Mouse (Mus musculus) forebrain, embryonic 10.5 days (tissue): ENCODE data around the gene Itga9. TPM values are rescaled to one million over a fixed set of nuclear protein-coding genes. Genes with fewer than 3 reads are reported as not detected.

Experiments
- DNase-seq: peaks from one replicate; pipeline ENCODE4 v3.0.0-alpha.2; 2017; ENCODE audit warnings: low spot score; ENCODE audit errors: extremely low spot score
- H3K27ac ChIP-seq: fragments of 300-500 bp; sonication (generic); 2 replicates; pipeline ENCODE4 v1.5.1; 2016; ENCODE audit warnings: mild to moderate bottlenecking
- H3K27me3 ChIP-seq: fragments of 300-500 bp; sonication (generic); 2 replicates; pipeline ENCODE4 v1.6.1; 2016; ENCODE audit warnings: mild to moderate bottlenecking; ENCODE audit not compliant: poor library complexity, severe bottlenecking
- H3K36me3 ChIP-seq: fragments of 300-500 bp; sonication (generic); replicated peaks from 2 replicates; pipeline ENCODE4 v1.6.1; 2016; ENCODE audit warnings: mild to moderate bottlenecking, moderate library complexity
- H3K4me1 ChIP-seq: fragments of 300-500 bp; sonication (generic); 2 replicates; pipeline ENCODE4 v1.6.1; 2016
- H3K4me3 ChIP-seq: fragments of 300-500 bp; sonication (generic); 2 replicates; pipeline ENCODE4 v1.5.1; 2016; ENCODE audit warnings: mild to moderate bottlenecking, moderate library complexity
- H3K9me3 ChIP-seq: fragments of 300-500 bp; sonication (generic); 2 replicates; pipeline ENCODE4 v1.6.1; 2016; ENCODE audit warnings: mild to moderate bottlenecking, moderate library complexity
- WGBS: fragments of 180-500 bp; shearing (Covaris S2); methylation state at CpG from one replicate; pipeline ENCODE4 v1.1.7; 2016; 5-methylcytosine and 5-hydroxymethylcytosine counted together
- polyA plus RNA-seq: library from polyadenylated mRNA; unstranded; fragments of >200 nt; fragmentation: Nextera tagmentation; extraction: Ambion mirVana; gene quantifications from 2 replicates; pipeline ENCODE4 v1.2.1, GENCODE M21; 2016

Itga9 gene
- polyA plus RNA-seq, 1 experiment from 2014 or later: 6.1 TPM

DNA sequence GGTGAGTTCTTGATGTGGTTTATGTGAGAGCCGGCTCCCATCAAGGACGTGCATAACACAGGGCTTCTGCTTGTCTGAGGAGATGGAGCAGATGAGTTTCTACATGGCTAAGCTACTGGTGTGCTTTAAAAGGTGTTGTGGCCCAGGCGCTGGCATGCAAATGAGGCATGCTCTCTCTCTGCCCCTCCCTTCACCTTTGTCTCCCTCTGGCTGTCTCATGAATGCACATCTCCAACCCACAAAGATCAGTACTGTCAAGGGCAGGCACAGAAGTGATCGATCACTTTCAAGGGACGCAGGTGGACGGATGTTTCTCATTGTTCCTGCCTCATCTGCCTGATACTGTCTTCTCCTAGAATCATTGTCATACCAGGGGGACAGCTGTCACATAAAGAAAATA is 57.4 kb downstream of the Itga9 start:
- DNase-seq: no peak
- Histone ChIP-seq H3K4me3 (no peak overlapping the region), H3K4me1 (no peaks in the 10 kb centered on the region), H3K36me3 (peaks cover 22% of the 10 kb centered on the region), H3K9me3 (no peaks in the 10 kb centered on the region), H3K27me3 (no peaks in the 10 kb centered on the region), H3K27ac (no peak overlapping the region)
- WGBS: 77% methylated on average over 6 of the region's 6 CpGs

DNA sequence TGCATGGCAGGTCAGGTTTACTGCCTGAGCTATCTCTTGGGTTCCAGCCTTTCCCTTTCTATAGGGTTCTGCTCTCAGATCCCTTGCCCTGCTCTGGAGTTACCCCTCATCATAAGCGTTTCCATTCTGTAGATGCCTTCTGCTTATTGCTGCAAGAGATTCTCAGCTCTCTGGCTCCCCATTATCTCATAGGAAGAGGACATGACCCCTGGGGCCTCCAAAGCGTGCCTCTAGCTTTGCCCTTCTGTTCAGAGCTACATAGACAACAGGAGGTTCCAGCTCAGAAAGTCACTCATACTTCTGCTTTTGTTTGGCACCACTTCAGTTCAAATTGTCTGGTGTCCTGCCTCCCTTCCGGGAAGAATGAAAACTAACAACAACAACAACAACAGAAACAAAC is 59.6 kb downstream of the Itga9 start:
- 87% methylated on average over 3 of the region's 3 CpGs for WGBS
- DNase-seq: no peak
- H3K4me1 ChIP-seq: no peaks in the 10 kb centered on the region
- H3K9me3 ChIP-seq: no peaks in the 10 kb centered on the region
- H3K27ac ChIP-seq: no peak overlapping the region
- no peak overlapping the region for H3K4me3 ChIP-seq
- peaks cover 19% of the 10 kb centered on the region for H3K36me3 ChIP-seq
- no peaks in the 10 kb centered on the region for H3K27me3 ChIP-seq

DNA sequence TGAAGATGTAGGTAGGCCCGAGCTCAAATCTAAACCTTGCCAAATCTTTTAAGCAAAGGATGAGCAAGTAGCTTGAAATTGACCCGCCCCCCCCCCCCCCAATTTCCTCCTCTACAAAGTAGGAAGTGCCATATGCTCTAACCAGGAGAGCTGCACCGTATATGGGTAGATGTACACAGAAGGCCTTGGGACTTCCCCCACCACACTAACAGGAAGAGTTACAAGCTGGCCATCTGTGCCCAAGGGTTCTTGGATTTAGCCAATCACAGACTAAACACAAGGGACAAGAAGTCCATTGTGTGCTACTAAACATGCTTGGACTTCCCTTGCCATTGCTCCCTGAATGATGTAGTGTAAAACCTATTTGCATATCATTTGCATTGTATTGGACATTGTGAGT is 63.2 kb downstream of the Itga9 start:
- no peak for DNase-seq

DNA sequence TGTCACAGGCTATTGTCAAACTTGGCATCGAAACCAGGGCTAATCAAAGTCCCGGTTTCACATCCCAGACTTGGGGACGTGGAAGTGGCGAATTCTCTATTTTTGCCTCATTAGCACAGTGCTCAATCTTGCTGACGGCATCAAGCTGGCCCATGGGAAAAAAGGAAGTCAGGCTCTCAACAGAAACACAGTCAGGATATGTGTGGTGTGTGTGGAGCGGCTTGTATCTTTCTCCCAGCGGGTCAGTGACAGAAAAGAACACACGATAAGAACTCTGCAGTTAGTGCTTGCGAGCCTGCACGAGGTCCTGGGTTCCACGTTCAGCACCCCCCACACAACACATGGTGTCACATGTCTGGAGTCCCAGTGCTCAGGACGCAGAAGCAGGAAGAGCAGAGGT is 67.8 kb downstream of the Itga9 start:
- 88% methylated on average over 12 of the region's 12 CpGs for WGBS
- H3K9me3 ChIP-seq: no peaks in the 10 kb centered on the region

More for the DNA sequence above, 63.2 kb downstream of the Itga9 start:
- Histone ChIP-seq H3K27me3 (no peaks in the 10 kb centered on the region), H3K36me3 (peaks cover 13% of the 10 kb centered on the region; the same call in 1 of the 2 replicates), H3K4me1 (no peaks in the 10 kb centered on the region), H3K9me3 (no peaks in the 10 kb centered on the region), H3K27ac (no peak overlapping the region), H3K4me3 (no peak overlapping the region)
- WGBS: 90% methylated on average over 3 of the region's 3 CpGs

GRCm38 (mm10) chr9:118674761-118675160 is 68.3 kb downstream of the Itga9 start:
- WGBS: 92% methylated on average over 22 of the region's 22 CpGs
- Histone ChIP-seq H3K36me3 (peaks cover 14% of the 10 kb centered on the region; the same call in 1 of the 2 replicates), H3K27me3 (no peaks in the 10 kb centered on the region), H3K4me3 (no peak overlapping the region), H3K4me1 (peaks cover 33% of the 10 kb centered on the region), H3K27ac (no peak overlapping the region), H3K9me3 (no peaks in the 10 kb centered on the region)
- no peak for DNase-seq

More for the DNA sequence above, 67.8 kb downstream of the Itga9 start:
- peaks cover 14% of the 10 kb centered on the region; the same call in 1 of the 2 replicates for H3K36me3 ChIP-seq
- H3K27ac ChIP-seq: no peak overlapping the region
- no peak for DNase-seq
- no peaks in the 10 kb centered on the region for H3K27me3 ChIP-seq
- peaks cover 33% of the 10 kb centered on the region for H3K4me1 ChIP-seq
- no peak overlapping the region for H3K4me3 ChIP-seq

DNA sequence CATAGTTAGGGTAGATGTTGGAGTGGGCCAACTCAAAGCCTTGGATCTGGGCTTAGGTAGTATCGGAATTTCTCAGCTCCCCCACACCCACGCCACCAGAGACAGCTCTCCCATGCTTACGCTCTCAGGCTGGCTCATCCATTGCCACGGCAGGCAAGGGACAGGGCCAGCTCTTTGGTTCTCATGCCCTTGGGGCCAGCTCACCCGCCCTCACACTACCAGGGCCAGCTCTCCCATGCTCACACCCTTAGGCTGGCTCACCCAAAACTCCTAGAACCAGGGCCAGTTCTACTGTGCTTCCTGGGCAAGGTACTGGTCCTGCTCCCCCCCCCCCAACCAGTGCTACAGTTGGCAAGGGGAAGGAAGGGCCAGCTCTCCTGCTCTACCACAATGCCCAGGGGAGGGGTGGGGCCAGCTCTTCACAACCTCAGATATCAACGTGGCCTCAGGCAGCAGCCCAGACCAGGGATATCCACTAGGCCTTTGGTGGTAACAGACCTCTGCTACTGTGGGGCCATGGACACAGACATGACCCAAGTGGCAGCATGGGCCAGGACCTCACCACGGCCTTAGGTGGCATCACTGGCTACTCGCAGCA is 69.2 kb downstream of the Itga9 start:
- Histone ChIP-seq H3K36me3 (peaks cover 14% of the 10 kb centered on the region; the same call in 1 of the 2 replicates), H3K27me3 (no peaks in the 10 kb centered on the region), H3K27ac (no peak overlapping the region), H3K4me1 (peaks cover 33% of the 10 kb centered on the region), H3K4me3 (no peak overlapping the region), H3K9me3 (no peaks in the 10 kb centered on the region)
- WGBS: 93% methylated on average over 8 of the region's 8 CpGs
- no peak for DNase-seq

DNA sequence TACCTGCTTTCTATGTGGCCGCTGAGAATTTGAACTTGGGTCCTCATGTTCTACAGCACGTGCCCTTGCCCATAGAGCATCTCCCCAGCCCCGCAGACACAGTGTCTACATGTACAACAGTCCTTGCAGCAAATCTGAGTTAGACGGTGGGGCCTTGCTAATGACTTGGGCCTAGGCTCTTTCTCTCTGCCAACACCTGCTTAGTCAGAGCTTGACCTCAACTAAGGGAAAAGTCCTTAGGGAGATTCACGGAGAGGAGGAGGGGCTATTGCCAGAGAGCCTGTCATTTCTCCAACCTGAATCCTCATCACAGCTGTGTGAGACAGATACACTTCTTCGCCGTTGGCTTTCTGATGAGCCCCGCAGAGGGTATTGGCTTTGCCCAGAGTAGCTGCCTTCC is 70.2 kb downstream of the Itga9 start:
- Histone ChIP-seq H3K36me3 (0 out of 2 replicates have a peak, but pooled peaks cover 9% of the 10 kb centered on the region), H3K27me3 (no peaks in the 10 kb centered on the region), H3K4me1 (peaks cover 33% of the 10 kb centered on the region), H3K27ac (0 out of 2 replicates have a peak overlapping the region, but pooled peaks have one; percentile 68), H3K9me3 (no peaks in the 10 kb centered on the region), H3K4me3 (no peak overlapping the region)
- WGBS: 85% methylated on average over 8 of the region's 8 CpGs
- no peak for DNase-seq

- Histone ChIP-seq H3K9me3 (no peaks in the 10 kb centered on the region), H3K4me3 (no peak overlapping the region), H3K4me1 (peaks cover 33% of the 10 kb centered on the region), H3K27me3 (no peaks in the 10 kb centered on the region), H3K27ac (peak overlapping the region; percentile 68), H3K36me3 (0 out of 2 replicates have a peak, but pooled peaks cover 8% of the 10 kb centered on the region)
- WGBS: 59% methylated on average over 9 of the region's 9 CpGs
- no peak for DNase-seq
Measured at GRCm38 (mm10) chr9:118677349-118677748, 70.9 kb downstream of the Itga9 start.

DNA sequence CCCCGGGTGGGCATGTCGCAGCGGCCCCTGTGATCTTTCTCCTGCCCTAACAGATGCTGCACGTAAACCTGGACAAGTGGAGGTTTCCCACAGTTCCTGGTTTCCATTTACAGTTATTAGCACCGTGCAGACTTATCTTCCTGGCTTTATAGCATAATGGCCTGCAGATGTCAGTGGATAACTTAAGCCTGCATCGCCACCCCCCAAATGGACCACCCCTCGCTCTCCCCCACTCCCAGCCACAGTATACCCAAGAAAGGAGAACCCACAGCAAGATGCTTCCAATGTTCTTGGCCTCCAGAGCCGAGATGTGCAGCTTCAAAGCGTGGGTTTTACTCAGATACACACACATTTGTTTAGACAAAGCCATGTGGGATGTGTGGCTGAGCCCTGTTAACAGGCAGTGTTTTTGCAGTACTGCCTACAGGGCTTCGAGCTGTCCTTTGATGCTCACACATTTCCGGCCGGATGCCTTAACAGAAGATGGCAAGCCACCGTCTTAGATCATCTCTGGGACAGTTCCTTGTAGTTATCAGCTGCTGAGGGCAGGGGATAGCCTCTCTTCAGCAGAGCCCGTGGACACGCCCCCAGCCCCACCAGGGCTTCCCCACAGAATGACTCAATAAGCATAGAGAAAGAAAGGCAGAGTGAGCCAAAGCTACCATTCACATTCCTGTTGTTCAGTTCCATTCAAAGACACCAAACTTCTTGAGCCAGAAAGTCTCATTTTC is 71.7 kb downstream of the Itga9 start:
- Histone ChIP-seq H3K9me3 (no peaks in the 10 kb centered on the region), H3K27me3 (no peaks in the 10 kb centered on the region), H3K27ac (peak overlapping the region; percentile 26; the same call in 1 of the 2 replicates), H3K36me3 (0 out of 2 replicates have a peak, but pooled peaks cover 8% of the 10 kb centered on the region), H3K4me3 (no peak overlapping the region), H3K4me1 (peaks cover 33% of the 10 kb centered on the region)
- WGBS: 63% methylated on average over 15 of the region's 15 CpGs
- DNase-seq: peak; percentile 23

GRCm38 (mm10) chr9:118678759-118679158 is 72.3 kb downstream of the Itga9 start:
- no peak for DNase-seq
- Histone ChIP-seq H3K27me3 (no peaks in the 10 kb centered on the region), H3K27ac (no peak overlapping the region), H3K36me3 (0 out of 2 replicates have a peak, but pooled peaks cover 8% of the 10 kb centered on the region), H3K4me3 (no peak overlapping the region), H3K4me1 (peaks cover 33% of the 10 kb centered on the region), H3K9me3 (no peaks in the 10 kb centered on the region)
- 80% methylated on average over 10 of the region's 10 CpGs for WGBS

- no peaks in the 10 kb centered on the region for H3K27me3 ChIP-seq
- no peak for DNase-seq
- no peak overlapping the region for H3K27ac ChIP-seq
- peaks cover 2% of the 10 kb centered on the region; the same call in 1 of the 2 replicates for H3K36me3 ChIP-seq
- WGBS: 89% methylated on average over 6 of the region's 6 CpGs
- no peaks in the 10 kb centered on the region for H3K9me3 ChIP-seq
- H3K4me1 ChIP-seq: peaks cover 31% of the 10 kb centered on the region
- H3K4me3 ChIP-seq: no peak overlapping the region
Measured at GRCm38 (mm10) chr9:118681506-118681905, 75.0 kb downstream of the Itga9 start.

DNA sequence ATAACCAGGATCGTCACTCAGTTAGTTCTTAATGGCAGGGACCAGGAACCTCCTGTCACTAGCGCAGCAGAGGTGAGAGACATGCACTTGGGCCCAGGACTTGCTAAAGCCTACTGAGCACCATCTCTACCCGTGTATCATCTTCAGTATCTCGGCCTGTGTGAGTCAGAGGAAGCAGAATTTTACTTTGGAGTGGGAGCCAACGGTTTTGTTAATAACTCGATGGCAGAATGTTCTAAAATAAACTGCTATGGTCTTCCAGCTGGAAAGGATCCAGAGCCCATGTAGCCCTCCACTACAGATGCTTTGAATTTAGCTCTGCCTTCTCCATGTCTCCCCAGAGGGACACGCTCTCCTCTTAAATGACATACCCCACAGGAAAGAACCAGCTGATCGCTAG is 75.7 kb downstream of the Itga9 start:
- Histone ChIP-seq H3K36me3 (peaks cover 2% of the 10 kb centered on the region; the same call in 1 of the 2 replicates), H3K27ac (no peak overlapping the region), H3K27me3 (no peaks in the 10 kb centered on the region), H3K4me3 (no peak overlapping the region), H3K9me3 (no peaks in the 10 kb centered on the region), H3K4me1 (peaks cover 28% of the 10 kb centered on the region)
- WGBS: 91% methylated on average over 8 of the region's 8 CpGs
- no peak for DNase-seq

GRCm38 (mm10) chr9:118683507-118683906 is 77.0 kb downstream of the Itga9 start:
- H3K27me3 ChIP-seq: no peaks in the 10 kb centered on the region
- 93% methylated on average over 7 of the region's 7 CpGs for WGBS
- H3K27ac ChIP-seq: no peak overlapping the region
- no peak overlapping the region for H3K4me3 ChIP-seq
- no peaks in the 10 kb centered on the region for H3K9me3 ChIP-seq
- peaks cover 28% of the 10 kb centered on the region for H3K4me1 ChIP-seq
- peaks cover 2% of the 10 kb centered on the region; the same call in 1 of the 2 replicates for H3K36me3 ChIP-seq
- DNase-seq: no peak
